Mouse (Mus musculus) common myeloid progenitor, adult 5-6 weeks (primary cell): ENCODE measurements around the gene Calcb. TPM values are rescaled to one million over a fixed set of nuclear protein-coding genes. Genes with fewer than 3 reads are reported as not detected.
A peak's percentile ranks its signal among the peaks of the same experiment; 100 is the strongest.

Experiments used
- ATAC-seq: replicated peaks from 2 replicates; pipeline ENCODE4 v1.8.0; 2016; ENCODE audit warnings: low read depth, mild to moderate bottlenecking, moderate TSS enrichment, inconsistent platforms; ENCODE audit not compliant: poor library complexity, severe bottlenecking
- total RNA-seq: library from RNA; stranded (forward); fragments of 200-1000, 187-1606 nt; gene quantifications from 2 replicates; pipeline ENCODE4 v1.2.3, GENCODE M21; 2017

Gene Calcb
- total RNA-seq: not detected in 2 replicates

DNA sequence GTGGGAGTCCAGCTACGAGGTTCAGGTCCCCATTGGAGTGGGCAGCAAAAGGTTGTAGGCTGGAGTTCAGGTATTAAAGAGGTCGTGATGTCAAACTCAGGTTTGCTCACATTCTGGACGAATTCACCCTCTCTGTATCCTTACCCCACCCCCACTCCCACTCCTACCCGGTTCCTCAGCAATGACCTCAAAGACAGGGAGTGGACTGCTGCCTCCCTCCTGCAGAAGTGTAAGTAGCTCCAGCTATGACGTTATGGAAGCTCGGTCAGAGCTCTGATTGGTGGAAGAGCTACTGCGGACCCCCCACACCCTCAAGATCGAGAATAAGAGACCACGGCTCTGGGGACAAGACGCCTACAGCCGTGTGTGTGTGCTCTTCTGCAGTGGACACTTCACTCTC lies at the start of gene Calcb:
Gene Calcb (plus strand): TSS at position 344 of the 400 bp plus-strand sequence.
- ATAC-seq: no peak

GRCm38 (mm10) chr7:114671405-114671804 lies 47.0 kb upstream of the Calcb start:
- ATAC-seq: peak; percentile 59

DNA sequence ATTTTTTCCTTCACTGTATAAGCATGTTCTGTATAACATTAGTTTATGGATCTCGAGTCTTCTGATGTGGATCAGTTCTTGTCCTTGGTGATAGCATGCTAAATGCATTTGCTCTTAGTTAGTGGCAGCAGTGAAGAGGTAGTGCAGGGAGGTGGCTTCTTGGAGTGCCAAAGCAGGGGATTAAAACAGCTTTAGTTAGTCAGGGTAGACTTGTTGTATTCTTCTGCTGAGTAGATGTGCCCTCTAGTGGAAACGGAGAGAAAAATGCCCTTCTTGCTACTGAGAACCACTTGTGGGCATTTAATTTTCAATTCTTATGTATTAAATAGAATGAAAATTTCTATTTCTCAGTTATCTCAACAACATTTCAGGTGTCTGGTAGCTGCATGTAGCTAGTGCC lies 45.7 kb upstream of the Calcb start:
- peak; percentile 62 for ATAC-seq

- peak; percentile 63 for ATAC-seq
Observed at GRCm38 (mm10) chr7:114692339-114692738, 26.1 kb upstream of the Calcb start.

DNA sequence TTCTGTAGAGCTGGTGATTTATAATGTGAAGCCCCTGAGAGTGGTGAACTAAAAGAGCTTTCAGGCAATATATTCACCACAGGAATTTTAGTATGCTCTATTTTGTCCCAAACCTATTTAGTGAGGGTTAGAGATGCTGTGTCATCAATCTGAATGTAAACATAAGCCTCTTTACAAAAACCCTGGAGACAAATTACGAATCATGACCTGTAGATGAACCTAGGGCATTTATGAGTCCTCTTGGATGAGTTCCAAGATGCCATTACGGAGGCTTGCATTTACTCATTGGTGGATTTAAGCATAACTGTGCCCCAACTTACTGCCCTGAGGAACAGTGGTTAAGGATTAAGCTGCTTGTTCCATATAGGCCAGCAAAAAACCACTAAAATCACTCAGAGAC lies 17.6 kb upstream of the Calcb start:
- ATAC-seq: no peak

DNA sequence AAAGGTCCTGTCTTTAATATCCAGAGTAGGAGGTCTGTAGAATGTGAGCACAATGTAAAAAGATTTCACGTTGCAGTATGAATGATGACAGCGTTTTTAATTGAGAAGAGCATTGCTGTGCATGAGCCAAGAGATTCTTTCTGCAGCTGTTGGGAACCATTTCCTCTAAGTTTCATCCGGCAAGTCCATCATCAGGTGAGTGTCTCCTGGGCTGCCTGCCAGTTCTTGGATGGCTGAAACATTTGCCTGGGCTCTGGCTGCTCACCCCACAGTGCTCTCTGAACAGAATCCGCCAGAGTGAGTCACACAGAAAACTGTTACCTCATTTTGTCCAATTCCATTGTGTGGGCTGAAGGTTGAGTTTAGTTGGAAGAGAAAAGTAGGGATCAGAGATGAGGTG lies 11.7 kb upstream of the Calcb start:
- ATAC-seq: no peak

- ATAC-seq: no peak
Observed at GRCm38 (mm10) chr7:114707398-114707797, 11.0 kb upstream of the Calcb start.

DNA sequence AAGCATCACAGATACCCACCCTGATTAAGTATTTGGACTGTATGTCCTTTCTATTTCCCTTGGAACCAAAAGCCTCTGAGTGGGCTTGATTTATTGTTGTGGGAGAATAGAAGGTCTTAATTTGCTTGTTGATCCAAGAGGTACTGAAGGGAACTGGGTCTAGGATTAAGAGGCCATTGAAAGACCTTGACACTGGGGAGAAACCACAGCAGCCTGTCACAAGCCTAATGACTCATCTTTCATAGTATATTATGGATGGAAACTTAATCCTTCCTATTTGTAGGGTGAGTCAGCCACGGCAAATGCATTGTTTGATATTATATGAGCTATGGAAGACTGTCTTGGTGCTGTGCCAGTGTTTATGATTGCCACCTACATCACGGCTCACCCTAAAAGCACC lies 8.0 kb upstream of the Calcb start:
- ATAC-seq: no peak

- peak; percentile 87 for ATAC-seq
Observed at GRCm38 (mm10) chr7:114712523-114712922, 5.9 kb upstream of the Calcb start.

DNA sequence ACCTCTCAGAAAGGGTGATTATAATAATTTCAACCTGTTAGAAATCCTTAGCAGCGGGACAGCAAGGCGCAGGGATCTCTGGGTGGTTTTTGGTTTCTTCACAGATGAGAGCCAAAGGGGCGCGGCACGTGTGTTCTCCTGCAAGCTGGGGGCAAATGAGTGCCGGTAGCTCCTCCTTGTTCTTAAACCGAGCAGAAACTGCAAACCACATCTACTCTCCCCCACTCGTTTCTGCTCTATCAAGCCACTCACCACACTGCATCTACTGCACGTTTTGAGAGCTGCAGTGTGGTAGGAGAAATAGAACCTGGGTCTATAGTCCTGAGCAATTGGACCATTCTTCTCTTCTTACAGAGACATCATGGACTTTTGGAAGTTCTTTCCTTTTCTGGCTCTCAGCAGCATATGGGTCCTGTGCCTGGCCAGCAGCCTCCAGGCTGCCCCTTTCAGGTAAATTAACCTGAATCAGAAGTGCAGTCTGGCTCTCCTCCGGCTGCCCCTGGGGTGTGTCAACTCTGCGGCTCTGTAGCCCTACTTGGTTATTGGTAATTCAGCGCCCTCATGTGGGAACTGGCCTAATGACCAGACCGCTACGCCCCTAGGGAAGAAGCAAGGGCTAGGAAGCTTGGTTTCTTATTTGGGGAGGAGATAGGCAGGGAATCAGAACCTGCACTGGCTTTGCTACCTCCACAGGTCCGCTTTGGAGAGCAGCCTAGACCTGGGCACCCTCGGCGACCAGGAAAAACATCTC lies 1.1 kb downstream of the Calcb start:
- ATAC-seq: peak; percentile 88

- ATAC-seq: peak; percentile 68
Observed at GRCm38 (mm10) chr7:114729696-114730095, 11.3 kb downstream of the Calcb start.

- no peak for ATAC-seq
Observed at GRCm38 (mm10) chr7:114731175-114731574, 12.7 kb downstream of the Calcb start.

- peak; percentile 68 for ATAC-seq
Observed at GRCm38 (mm10) chr7:114731700-114732099, 13.3 kb downstream of the Calcb start.

GRCm38 (mm10) chr7:114736256-114736655 lies 17.8 kb downstream of the Calcb start:
- no peak for ATAC-seq

DNA sequence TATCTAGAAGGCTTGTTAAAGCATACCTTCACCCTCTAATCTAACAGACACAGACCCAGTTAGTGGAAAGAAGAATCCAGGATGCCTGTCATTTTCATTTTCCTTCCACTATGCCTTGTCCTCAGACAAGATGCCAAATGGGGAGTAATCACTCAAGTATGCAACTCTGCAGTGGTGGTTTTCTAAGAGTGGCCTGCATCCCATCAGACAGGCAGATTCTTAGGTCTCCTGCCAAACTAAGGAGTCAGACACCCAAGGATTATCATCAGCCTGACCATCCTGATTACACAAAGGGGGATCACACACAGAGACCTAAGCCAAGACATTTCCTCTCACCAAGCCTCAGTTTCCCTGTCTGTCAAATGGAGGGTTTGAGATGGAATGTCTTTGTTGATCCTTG lies 19.7 kb downstream of the Calcb start:
- ATAC-seq: no peak

- ATAC-seq: no peak
Observed at GRCm38 (mm10) chr7:114740360-114741165, 22.1 kb downstream of the Calcb start.

DNA sequence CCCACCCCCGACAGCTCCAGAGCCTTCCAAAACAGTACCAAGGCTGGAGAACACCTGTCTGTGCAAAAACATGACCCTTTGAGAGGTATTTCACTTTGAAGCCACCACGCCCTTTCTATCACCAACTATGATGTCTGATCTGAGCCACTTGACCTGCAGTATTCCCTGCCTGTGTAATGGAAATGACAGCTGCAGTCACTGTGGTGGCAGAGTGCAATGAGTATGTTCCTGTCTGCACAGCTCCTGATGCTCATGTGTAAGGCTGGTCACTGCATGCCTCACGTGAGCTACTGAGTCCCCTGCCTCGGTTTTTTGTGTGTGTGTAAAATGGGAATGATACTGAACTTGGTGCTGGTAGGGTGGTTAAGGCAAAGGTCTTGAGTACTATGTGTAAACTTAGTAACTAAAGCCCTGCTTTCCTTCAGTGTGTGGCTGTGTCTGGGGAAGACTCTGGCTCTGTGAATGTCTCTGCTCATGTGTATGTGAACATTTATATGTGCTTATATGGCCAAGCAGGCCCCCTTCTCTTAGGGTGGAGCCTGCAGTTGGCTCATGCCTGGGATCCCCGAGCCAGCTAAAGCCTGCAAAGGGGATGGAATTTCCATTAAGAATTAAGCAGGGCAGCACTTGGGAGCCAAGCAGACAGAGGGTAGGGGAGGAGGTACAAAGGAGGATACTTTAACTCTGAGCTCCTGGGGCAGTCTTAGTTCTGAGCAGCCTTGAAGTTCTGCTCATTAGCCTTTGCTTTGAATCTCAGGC lies 24.8 kb downstream of the Calcb start, which contains the start of gene Insc:
Gene Insc (plus strand): TSS at position 673 of the 759 bp plus-strand sequence.
- ATAC-seq: no peak

DNA sequence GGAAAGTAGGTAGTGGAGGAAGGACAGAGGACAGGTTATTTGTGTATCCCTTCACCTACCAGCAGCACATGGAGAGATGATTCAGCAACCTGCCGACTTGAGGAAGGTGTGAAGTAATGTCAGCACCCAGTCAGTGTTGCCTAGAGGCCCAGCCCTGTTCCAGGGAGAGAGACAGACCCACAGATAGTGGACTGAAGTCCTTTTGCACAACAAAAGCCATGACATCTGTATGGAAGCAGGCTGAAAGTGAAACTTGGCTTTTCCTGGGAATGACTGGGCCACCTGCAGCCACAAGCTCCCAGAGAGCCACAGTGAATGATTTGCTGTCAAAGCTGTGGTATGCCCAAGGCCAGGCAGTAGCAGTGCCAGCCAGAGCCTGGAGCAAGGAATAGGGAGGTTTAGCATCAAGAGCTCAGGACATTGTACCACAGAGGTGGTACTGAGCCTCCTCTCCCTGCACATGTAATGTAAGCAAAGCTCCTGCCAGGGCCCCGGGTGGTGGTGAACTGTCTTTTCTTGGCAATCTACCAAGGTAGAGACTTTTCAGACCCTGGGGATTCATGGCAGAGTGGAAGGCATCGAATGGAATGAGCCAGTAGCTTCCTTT lies 26.3 kb downstream of the Calcb start:
- no peak for ATAC-seq

DNA sequence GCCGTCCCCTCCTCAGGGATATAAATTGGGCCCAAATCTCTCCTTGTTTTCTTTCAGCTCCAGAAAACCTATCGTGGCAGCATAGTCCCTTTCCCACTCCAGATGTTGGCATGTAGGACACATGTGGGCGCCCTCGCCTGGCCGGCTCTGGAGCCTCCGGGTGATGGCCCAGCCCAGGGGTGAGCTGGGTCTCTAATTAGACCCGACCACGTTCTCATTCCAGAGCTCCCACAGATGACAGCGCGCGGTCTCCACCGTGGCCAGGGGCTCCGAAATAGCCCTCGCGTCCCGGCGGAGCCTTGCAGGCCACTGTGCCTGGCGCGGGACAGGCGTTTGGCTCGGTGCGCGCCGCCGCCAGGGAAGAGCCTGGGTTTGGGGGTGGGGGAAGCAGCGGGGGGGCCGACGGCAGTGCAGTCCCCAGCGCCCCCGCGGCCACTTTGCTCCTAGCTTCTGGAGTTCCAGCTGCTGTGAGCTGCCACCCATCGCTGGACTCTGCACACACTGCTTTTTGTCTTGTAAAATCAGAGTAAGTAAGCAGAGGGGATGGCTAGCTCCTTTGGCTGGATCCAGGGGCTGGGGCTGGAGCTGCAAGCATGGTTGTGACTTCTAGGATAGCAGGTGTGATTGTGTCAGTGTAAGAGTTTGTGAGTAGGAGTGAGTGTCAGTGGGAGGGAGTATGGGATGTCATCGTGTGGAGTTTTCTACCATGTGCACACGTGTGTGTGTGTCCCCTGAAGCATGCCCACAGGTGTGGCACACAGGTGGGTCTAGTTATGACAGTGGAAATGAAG lies 27.2 kb downstream of the Calcb start:
- ATAC-seq: no peak
